Mouse (Mus musculus): Measurements from ENCODE around the gene Cntfr.

Gene Cntfr

DNA sequence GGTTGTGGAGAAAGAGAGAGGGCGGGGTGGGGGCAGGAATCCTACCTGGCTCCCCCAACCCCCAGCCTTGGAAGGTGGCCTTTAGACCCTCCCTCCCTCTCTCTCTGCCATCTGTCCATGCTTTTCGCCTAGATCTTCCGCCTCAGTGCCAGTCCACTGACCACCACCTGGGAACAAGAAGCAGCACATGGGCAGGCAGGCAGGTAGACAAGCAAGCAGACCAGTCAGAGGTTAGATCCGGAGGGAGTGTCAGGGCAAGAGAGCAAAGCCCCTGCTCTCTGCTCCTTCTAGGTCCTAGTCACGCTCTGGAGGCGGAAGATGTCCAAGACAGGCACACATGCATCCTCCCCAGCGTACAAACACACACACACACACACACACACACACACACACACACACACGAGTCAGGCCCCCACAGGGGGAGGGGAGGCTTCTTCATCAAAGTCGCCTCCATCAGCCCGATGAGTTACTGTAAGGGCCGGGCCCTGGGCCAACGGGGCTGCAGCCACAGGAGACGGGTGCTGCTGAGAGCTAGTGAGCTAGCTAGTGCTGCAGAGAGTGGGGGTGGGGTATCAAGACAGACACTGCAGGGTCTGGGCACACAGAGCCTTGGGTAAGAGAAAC, 19.8 kb downstream of the Cntfr start:
- DNase-seq: peak; percentile 93

DNA sequence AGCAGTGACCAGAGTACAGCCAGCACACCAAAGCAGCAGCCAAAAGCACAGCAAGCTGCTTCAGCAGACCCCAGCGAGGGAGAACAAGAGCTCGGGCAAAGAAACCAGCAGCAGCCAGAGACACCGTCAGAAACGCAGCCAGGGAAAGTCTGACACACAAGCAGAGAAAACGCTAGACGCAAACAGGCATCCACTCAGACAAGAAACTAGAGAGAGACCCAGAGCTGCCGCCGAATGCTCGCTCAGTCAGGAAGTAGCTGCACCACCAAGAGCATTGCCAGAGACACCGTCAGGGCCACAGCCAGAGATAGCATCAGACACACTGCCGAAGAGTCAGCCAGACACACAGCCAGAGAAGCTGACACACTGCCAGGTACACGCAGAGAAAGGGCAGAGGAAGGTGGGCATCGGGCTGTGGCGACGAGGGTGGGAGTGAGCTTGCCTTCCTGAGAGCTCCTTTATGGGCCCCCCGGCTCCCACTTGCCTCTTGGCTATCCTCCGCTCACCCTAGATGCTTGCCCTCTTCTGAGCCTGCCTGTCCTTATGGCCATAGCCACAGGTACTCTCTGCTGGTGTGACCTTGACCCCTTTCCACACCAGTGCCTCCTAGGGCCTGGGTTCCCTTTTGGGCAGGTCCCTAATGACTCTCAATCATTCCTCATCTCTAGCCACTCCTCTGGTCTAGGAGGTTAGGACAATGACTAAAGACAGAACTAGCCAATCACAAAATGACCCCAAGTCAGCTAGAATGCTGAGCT, 20.5 kb downstream of the Cntfr start:
- DNase-seq: peak; percentile 92

DNA sequence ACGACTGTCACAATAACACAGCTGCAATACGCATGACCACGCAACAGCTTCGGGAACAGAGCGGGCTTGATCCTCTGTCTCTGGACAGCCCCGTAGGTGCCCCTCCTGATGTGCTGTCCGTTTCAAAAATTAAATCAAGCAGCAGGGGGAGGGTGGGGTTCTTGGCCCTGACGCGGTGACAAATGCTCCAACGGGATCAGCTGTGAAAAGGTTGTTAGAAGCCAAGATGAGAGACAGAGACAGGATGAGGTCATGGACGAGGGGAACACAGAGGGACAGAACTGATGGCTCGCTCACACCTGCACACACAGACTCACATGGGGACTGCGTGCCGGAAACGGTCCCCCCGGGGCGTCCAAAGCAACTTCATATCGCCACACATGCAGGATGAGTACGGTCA, 23.7 kb downstream of the Cntfr start:
- DNase-seq: peak; percentile 90

DNA sequence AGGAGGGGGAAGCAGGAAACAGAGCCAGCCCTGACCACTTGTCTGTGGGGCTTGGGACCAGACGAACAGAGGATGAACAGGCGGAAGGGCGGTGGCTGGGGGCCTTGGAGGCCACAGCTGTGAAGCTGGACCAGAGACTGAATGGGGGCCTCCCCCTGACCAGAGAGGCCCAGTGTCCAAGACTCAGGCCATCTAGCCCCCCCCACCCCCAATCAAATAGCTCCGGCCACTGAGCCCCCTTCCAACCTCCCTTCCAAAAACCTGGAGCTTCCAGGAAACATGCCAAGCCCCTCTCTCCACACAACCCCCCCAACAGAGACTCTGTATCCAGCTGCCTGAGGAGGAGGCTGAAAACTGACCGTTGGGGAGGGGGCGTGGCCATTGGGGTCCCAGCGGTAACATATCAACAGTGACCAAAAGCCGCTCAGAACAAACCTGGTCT, 24.3 kb downstream of the Cntfr start:
- DNase-seq: no peak

DNA sequence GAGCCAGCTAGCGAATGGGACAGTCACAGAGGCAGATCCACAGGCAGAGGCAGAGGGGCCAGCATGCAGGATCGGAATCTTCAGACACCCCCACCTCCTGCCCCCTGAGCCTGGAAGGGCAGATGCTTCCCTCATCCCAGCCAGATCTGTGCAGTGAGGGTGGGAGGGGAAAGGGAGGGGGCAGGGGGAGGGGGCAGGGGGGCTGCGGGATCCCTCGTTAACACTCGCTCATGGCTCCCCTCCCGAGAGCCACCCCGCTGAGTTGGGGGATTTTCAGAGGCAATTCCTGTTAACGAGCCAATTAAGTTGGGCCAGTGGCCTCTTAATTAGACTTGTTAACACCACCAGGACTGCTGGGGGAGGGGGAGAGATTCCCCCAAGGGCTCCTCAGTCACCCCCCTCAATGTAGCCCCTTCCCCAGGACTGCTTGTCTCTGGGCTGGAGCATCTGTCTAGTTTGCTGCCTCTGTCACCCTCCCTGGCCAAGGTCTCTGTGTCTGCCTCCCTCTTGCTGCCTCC, 24.9 kb downstream of the Cntfr start:
- peak; percentile 86 for DNase-seq

DNA sequence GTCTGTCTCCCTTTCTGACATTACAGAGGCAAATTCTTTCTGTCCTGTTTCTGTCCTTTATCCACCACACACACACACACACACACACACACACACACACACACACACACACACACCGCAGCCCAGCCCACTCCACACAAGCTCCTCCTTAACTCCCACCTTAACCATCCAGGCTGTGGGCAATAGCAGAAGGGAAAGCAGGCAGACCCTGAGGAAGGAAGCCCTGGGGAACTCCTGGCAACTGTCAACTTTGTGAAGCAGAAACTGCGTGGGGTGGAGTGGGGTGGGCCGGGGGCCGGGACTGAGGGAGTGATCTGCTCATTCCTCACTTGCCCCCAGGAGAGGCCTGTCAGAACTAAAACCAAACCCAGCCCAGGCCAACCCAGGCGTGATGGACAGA, 25.4 kb downstream of the Cntfr start:
- DNase-seq: no peak

DNA sequence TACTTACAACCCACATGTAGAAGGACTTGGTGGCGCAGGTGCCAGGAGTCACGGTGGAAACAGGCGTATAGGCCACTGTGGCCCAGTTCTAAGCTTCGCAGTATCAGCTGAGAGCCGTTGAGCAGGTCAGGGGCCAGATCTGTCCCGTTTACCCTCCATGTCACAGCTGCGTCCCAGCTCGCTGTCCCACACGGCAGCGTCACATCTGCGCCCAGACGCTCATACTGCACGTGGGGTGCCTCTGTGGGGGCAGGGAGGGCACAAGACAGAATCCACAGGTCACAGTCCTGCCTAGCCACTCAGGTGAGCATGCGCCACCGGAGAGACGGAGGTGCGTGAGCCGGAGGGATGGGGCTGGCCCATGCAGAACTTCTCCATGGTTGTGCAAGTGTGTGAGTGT, 26.1 kb downstream of the Cntfr start:
- DNase-seq: no peak

DNA sequence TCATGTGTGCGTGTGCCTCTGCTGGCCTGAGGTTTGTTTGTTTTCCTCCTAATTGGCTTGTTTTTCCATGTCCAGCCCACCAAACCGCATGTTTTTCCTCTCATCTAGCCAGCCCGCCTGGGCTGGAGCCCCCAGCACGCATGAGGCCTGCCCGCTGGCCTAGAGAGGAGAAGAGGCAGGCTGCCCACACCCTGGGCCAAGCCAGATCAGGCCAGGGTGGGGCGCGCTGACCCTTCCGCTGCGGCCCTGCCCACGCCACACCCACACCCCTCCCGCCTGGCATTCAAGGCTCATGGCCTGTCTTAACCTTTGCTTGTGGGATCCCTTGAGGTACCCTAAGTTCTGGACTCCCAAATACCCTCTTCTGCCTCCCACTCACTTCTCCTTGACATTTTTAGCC, 30.2 kb downstream of the Cntfr start:
- no peak for DNase-seq

DNA sequence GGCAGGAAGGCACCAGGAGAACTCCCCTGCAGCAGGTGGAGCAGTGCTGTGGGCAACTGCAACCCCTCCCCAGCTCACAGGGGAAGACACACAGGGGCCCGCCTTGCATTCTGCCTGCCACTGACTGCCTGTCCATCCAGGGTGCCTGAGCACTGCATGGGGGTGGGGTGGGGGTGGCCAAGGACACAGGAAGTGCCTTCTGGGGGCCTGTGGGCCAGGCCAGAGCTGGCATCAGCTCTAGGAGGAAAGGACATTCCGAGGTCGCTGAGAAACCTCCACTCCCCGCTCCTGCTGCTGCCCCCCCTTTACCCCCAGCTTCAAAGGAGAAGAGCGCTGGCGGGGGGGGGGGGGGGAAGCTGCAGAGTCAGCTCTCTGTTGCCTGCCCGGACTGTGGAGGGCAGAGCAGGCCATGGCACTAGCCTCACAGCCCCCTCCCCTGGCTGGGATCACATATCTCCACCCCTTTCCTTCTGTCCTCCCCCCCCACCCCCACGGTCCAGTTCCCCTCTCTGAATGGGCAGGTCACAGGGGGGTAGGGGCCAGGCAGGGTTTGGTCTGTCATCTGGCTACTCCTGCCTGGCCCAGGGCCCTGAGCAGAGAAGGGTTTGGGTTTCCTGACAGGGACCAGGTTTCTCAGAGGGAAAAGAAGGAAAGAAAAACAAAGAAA, 31.7 kb downstream of the Cntfr start:
- DNase-seq: no peak

DNA sequence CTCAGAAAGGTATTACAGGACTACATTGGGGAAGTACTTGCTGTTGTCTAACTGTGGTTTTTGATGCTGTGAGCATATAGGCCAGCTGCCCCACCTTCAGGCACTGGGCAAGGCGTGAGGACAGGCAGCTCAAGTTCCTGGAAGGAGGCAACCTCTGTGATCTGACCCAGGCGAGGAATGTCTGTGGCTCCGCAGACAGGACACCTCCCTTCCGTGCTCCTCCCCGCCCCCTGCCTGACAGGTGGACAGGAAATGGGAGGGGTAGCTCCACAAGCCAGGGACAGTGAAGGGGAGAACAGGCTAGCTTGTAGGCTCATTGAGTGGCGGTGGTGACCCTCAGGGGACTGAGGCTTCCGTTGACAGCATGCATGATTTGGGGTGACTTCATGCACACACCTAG, 32.4 kb downstream of the Cntfr start:
- no peak for DNase-seq

DNA sequence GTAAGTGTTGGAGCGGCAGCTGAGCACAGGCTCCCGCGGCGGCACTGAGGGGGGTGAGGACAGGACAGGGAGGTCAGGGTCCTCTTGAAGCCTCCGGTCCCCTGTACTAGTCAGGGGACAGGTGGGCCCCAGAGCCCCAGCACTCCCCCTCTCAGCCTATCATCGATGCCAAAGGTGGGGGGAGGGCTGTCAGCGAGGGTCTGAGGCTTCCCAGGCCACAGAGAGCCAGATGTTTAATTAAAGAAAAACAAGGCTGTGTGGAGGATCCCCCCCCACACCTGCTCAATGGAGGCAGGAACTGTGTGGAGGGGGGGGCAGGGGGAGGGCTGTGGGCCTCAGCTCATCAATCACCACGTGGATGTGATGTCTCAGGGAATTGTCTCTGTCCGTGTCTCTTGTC, 33.3 kb downstream of the Cntfr start:
- DNase-seq: no peak

DNA sequence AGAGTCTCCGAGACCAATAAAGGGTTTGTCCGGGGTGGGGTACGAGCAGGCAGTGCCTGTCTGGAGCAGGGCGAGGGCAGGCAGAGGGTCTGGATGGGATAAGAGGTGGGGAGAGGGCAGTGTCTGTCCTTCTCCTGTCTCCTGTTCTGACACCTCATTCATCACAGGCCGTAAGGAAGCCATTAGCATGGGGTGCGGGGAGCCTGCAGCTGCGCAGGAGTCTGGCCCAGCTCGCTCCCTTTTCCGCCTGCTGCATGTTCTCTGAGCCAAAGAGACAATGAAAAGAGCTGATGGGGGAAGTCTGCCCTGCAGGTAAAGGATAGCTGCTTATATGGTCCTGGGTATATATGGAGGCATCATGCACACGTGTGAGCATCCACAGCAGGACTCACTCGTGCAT, 34.2 kb downstream of the Cntfr start:
- no peak for DNase-seq

DNA sequence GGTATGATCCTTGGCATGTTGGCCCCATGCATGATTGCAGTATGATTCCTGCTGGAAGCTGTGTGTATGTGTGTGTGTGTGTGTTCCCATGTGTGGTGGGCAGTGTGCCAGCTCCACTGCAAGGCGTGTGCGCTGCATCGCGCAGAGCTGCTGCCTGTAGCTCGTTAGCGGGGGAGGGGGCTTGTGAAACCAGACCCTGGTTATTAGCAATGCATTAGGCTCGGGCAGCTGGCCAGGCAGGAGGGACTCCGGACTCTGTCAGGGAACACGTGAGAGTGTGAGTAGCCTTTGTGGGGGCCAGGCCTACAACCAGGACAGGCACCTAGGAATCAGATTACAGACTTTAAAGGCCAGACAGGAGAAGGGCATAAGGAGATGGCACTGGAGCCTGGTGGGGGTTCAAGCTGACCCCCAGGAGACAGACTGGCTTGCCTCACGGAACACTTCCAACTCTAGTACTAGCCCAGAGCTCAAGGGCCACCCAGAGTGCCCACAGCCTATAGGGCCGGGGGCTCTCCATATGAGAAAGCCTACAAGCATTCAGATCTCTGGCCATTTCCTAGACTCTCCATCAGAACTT, 35.9 kb downstream of the Cntfr start:
- DNase-seq: peak; percentile 90

DNA sequence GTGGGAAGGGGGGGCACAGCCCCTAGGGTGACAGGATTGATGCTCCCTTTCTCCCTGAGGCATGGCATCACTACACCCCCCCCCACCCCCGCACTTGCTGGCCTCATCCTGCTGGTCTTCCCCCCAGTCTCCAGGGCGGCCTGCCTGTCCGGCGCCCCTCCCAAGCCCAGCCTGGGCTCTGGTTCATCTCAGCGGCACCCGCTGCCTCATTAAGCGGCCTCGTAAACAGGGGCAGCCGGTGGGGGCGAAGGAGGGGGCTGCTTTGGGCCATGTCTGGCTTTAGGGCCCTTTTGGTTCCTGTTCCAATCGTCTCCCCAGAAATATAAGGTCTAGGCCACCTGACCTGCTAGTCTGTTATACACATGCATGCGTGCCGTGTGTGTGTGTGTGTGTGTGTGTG, 37.3 kb downstream of the Cntfr start:
- DNase-seq: no peak

DNA sequence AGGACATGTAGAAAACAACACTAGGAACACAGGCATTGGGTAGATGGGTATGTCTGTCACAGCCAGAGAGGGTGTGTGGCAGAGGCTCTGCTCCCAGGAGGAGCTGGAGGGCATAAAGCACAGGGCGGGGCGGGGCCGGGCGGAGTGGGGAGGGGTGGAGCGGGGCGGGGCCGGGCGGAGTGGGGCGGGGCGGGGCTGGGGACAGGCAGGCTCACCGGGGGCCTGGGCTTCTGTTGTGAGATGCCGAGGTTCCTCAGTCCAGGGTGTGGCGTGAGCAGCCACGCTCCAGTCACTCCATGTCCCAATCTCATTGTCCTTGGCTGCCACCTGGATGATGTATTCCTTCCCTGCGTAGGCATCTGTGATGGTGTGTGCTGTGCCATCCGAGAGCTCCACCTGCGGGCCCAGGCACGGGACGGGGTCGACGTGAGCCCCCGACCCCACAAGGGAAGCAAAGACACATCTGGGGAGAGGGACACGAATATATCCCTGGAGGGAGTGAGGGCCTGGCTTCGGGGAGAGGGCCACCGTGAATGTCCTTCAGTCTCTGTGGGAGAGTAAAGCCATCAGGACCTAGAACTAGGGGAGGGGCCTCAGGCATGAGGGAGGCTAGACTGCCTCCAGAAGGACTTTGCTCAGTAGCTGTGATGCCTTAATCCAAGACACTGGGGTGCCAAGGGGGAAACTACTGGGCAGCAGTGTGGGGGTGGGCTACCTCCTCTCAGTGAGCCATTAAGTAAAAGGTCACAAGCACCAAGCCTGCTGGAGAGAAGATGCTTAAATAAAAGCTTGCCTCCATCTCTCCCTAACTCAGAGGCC, 38.1 kb downstream of the Cntfr start:
- DNase-seq: peak; percentile 89

DNA sequence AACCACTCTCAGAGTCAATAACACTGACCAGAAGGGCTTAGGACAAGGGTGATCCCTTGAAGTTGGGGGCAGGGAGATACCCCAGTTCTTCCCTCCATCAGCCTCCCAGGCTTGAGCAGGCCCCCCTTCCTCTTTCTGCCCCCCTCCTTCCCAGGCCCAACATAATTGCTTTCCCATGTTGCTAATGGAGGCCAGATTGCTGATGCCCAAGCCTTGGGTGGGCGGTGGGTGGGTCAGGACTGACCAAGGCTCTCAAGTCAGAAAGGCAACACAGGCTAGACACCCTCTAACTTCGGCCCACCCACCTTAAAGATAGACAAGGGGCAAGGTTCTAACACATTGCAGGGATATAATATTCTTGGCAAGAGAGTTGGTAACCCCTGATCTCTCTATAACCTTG, 41.4 kb downstream of the Cntfr start:
- DNase-seq: peak; percentile 87

DNA sequence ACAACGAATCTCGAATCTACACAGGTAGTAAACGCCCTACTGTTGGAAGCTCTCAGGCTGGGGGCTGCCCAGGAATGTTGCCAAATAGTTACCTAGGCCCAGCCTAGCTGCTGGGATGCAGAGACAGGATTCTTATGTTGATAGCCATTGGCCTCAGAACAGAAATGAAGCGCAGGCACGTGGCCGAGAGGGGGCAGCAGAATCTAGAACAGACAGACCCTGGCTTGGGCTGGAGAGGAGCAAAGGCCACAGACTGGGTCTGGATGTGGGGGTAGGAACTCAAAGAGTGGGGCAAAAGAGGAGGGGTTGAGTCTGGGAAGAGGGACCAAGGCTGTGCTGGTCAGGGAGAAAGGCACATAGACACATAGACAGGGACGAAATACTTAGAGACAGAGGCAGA, 42.7 kb downstream of the Cntfr start:
- DNase-seq: peak; percentile 89

DNA sequence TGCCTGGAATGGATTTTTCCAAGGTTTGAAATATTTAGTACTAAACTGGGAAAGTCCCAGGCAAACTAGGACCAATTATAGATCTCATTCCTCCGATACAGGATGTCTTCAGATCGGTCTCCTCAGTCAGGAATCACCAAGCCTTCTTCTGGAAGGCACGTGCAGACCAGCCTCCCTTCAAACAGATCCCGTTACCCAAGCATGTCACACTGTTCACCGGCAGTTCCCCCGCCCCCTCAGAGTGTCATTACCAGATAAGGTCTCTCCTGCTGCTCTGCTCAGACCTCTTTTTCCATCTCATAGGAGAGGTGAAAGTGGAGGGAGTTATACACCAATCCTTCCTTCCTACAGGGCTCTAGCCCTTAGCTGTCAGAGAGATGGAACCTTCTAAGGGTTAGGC, 43.2 kb downstream of the Cntfr start:
- DNase-seq: peak; percentile 85

DNA sequence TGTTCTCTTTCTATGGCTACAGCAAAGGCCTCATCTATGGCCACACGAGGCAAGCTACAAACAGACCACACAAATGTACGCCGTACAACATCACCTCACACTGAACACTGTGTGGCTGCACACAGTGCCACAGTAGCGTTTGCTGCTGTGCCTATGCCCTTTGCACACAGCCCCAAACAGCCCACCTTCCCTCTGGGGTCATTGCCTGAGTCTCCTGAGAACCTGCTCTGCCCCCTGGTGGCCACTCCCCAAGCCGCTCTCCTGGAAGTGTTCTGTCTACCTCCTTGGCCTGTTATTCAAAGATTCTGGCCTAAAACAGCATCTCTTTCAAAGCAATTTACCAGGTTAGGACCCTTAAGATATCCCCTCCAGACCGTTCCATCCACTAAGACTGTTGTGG, 43.6 kb downstream of the Cntfr start:
- peak; percentile 93 for DNase-seq

DNA sequence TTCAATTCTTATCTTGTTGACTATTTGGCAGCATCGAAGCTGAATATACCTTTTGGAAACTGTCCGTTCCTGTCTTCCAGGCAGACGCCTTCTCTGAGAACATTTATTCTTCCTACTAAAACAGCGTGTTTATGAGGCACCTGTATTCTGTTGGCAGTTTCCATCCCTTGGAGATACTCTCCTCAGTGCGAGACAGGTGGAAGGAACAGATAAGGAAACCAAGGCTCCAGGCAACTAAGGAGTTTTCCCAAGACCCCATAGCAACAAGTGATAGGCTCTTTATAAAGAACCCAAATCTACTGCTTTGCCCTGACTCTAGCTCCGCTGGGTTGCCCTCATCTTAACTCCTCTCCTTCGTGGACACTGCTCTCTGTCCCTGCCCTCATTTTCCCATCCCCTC, 48.3 kb downstream of the Cntfr start:
- DNase-seq: no peak

DNA sequence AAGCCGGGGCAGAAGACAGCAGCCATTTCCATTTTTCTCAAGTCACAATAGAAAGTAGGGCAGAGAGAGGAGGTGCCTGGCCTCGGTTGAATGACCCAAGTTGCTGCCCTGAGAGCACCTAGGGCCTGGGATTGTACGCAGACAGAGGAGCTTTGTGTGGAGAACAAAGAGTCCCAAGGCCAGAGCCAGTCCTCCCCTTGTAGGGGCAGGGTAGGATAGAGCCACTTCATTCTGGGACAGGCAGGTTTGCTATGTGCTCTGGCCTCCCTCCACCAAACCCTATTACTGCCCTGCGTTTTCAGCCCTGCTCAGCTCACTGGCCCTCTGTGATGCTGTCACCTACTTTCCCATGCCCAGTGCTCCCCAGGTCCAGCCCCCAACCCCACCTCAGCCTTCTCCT, 48.7 kb downstream of the Cntfr start:
- no peak for DNase-seq

DNA sequence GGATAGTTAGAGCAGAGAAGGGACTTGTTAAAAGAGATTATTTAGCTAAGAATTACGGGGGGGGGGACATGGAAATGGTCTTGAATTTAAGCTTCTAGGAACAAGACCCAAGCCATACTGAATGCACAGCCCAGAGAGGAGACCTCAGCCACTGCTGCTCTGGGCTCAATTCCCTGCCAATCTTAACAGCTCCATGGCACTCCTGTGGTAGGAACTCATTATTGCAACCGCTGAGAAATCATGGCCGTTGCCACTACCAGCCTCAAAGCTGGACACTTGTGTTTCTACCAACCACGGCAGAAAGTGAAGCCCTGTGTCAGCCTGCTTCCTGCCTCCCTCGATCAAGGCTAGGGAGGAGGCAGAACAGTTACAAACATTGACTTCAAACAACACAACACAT, 51.4 kb downstream of the Cntfr start:
- DNase-seq: no peak

All from heart, adult 11 months (tissue).